Mouse (Mus musculus) limb, embryonic 10.5 days (tissue): ENCODE measurements around the gene BC051019. TPM values are rescaled to one million over a fixed set of nuclear protein-coding genes. Genes with fewer than 3 reads are reported as not detected.
A peak's percentile ranks its signal among the peaks of the same experiment; 100 is the strongest.

Experiments used
- DNase-seq: peaks from one replicate; pipeline ENCODE4 v3.0.0-alpha.2; 2017; ENCODE audit warnings: low spot score
- H3K27ac ChIP-seq: fragments of 300-500 bp; sonication (generic); 2 replicates; pipeline ENCODE4 v1.5.1; 2016; ENCODE audit warnings: mild to moderate bottlenecking
- H3K27me3 ChIP-seq: fragments of 300-500 bp; sonication (generic); 2 replicates; pipeline ENCODE4 v1.6.1; 2016; ENCODE audit warnings: low read depth, mild to moderate bottlenecking; ENCODE audit not compliant: poor library complexity, severe bottlenecking
- H3K36me3 ChIP-seq: fragments of 300-500 bp; sonication (generic); 2 replicates; pipeline ENCODE4 v1.6.1; 2016; ENCODE audit warnings: mild to moderate bottlenecking, moderate library complexity
- H3K4me1 ChIP-seq: fragments of 300-500 bp; sonication (generic); 2 replicates; pipeline ENCODE4 v1.6.1; 2016
- H3K4me3 ChIP-seq: fragments of 300-500 bp; sonication (generic); 2 replicates; pipeline ENCODE4 v1.5.1; 2016; ENCODE audit warnings: mild to moderate bottlenecking, moderate library complexity
- H3K9me3 ChIP-seq: fragments of 300-500 bp; sonication (generic); replicated peaks from 2 replicates; pipeline ENCODE4 v1.6.1; 2016; ENCODE audit warnings: mild to moderate bottlenecking
- WGBS: fragments of 180-500 bp; shearing (Covaris S2); methylation state at CpG from one replicate; pipeline ENCODE4 v1.1.7; 2016; 5-methylcytosine and 5-hydroxymethylcytosine counted together
- polyA plus RNA-seq: library from polyadenylated mRNA; unstranded; fragments of >200 nt; fragmentation: Nextera tagmentation; extraction: Ambion mirVana; gene quantifications from 2 replicates; pipeline ENCODE4 v1.2.1, GENCODE M21; 2016

The BC051019 gene
- polyA plus RNA-seq, 1 experiment from 2014 or later: not detected

DNA sequence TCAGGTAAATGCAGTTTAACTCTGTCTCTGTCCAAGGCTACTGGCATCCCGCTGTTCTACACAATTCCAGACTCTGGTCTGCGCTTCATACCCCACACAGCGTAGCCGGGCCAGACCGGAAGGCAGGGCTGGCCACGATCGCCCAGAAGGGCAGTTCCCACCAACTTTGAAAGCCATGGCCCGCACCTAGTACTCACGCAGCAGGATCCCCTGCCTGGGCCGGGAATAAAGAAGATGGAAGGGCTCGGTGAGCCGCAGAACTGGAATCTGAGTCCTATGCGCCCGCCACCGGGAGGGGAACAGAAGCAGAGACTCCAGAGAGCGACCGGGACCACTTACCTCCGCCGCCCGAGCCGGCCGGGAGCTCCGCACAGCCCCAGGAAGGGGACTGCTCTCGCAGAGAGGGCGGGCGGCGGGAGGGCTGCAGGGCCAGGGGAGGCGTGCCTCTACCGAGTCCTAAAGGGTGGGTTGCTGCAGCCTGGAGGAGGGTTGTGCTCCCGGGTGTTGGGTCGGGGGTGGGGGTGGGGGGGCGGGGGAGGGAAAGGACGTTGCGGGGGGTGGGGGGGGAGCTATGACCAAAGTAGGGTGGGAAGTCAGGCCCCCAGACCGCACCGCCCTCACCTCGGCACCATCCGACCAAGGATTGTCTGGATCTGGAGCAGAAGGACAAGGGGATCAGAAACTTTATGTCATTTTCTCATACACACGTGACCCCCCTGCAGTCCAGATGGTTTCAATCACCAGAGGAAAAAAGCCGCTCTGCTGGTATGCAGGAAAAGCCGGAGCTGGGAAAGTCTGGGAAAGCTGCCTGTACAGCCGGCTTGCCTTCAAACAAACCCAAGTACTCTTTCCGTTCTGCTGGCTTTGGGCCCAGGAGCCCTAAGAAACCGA, 51.8 kb downstream of the BC051019 start:
- Histone ChIP-seq H3K27ac (peak overlapping the region; percentile 97), H3K4me1 (peaks cover 40% of the 10 kb centered on the region), H3K4me3 (peak overlapping the region; percentile 73), H3K9me3 (no peaks in the 10 kb centered on the region), H3K27me3 (no peaks in the 10 kb centered on the region), H3K36me3 (peaks cover 4% of the 10 kb centered on the region; the same call in 1 of the 2 replicates)
- DNase-seq: peak; percentile 88
- WGBS: under 1% methylated on average over 44 of the region's 44 CpGs

DNA sequence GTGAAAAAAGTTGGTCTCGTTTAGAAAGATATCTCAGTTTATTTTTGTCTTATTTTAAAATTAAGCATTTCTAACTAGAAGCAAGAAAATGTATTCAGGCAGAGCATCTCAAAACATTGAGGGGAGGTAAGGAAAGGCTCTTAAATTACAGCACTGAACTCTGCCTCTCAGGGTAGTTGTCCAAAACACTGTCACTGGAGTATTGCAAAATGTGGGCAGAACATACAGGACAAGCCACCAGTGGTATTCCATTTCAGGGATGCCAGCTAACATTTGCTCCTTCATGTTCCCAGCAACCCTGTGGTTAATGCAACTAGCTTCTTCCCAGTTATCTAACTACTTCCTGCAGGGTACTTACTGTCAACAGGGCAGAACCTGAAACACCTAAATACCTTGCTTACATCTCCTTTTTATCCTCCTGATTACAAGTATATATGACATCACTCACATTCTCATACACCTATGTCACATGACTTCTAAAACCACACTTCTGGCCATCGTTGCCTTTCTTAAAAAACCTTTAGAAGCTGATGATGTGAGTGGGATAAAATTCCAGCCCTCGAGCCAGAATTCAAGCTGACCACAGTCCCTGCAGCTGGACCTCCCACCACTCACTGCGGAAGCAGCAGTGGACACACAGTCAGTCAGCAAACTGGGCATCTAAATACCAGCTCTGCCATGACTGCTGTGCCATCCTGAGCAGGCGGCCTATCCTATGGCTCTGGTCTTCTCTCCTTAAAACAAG, 54.1 kb downstream of the BC051019 start:
- H3K4me3 ChIP-seq: peak overlapping the region; percentile 73
- peaks cover 40% of the 10 kb centered on the region for H3K4me1 ChIP-seq
- WGBS: 85% methylated on average over 5 of the region's 5 CpGs

DNA sequence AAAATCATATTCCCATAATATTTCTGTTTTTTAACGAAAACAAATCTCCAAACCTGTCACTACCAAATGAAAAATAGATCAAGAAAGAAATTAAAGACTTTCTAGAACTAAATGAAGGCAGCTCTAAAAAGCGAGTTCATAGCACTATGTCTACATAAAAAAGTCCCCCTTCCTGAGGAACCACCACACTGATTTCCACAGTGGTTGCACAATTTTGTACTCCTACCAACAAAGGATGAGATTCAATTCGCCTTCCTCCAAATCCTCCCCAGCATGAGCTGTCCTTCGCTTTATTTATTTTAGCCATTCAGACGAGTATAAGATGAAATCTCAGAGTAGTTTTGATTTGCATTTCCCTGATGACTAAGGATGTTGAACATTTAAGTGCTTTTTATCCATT, 57.0 kb downstream of the BC051019 start:
- Histone ChIP-seq H3K4me3 (no peak overlapping the region), H3K27ac (no peak overlapping the region), H3K4me1 (peaks cover 25% of the 10 kb centered on the region), H3K36me3 (peaks cover 4% of the 10 kb centered on the region; the same call in 1 of the 2 replicates), H3K9me3 (no peaks in the 10 kb centered on the region), H3K27me3 (no peaks in the 10 kb centered on the region)
- DNase-seq: no peak
- 90% methylated on average over 5 of the region's 5 CpGs for WGBS

More for the DNA sequence above, 54.1 kb downstream of the BC051019 start:
- no peak for DNase-seq
- Histone ChIP-seq H3K27me3 (no peaks in the 10 kb centered on the region), H3K27ac (no peak overlapping the region; the same call in 1 of the 2 replicates), H3K9me3 (no peaks in the 10 kb centered on the region), H3K36me3 (peaks cover 4% of the 10 kb centered on the region; the same call in 1 of the 2 replicates)

DNA sequence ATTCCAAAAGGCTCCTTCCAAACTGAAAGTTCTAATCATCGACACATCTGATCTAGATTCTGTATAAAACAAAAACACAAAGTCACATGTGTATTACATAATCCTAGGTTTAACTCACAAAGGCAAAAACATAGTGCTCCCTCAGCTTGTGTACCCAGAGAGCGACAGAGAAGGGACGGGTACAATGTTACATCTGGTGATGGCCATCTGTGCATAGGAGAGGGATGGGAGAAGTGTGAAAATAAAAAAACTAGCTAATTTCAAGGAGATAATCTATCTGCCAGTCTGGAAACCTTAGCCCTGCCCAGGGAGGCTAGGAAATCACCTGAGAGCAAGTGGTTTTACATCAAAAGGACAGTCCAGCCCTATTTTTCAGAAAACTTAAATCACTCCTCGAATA, 61.0 kb downstream of the BC051019 start:
- peaks cover 8% of the 10 kb centered on the region for H3K4me1 ChIP-seq
- H3K4me3 ChIP-seq: no peak overlapping the region
- DNase-seq: no peak
- WGBS: 93% methylated on average over 4 of the region's 4 CpGs
- H3K27ac ChIP-seq: no peak overlapping the region
- no peaks in the 10 kb centered on the region for H3K27me3 ChIP-seq
- no peaks in the 10 kb centered on the region for H3K9me3 ChIP-seq
- no peaks in the 10 kb centered on the region for H3K36me3 ChIP-seq

Other genes starting within 250 kb of the BC051019 start
- 0.03 and 0.05 TPM in 2 replicates for gene Trim66, start 215.7 kb downstream of the BC051019 start, polyA plus RNA-seq
- gene Rpl27a, start 204.7 kb downstream of the BC051019 start, polyA plus RNA-seq: 130 and 159 TPM in 2 replicates
- 41.4 and 53.5 TPM in 2 replicates for gene St5, start 20.2 kb downstream of the BC051019 start, polyA plus RNA-seq
- gene Akip1, start 20.2 kb downstream of the BC051019 start, polyA plus RNA-seq: 26.8 and 27.5 TPM in 2 replicates
- 0.35 TPM in 1 of 2 replicates, not detected in the other for gene Ascl3, start 7.9 kb upstream of the BC051019 start, polyA plus RNA-seq
- gene Tmem9b, start 29.0 kb upstream of the BC051019 start, polyA plus RNA-seq: 17.3 and 18.0 TPM in 2 replicates
- 0.08 and 0.11 TPM in 2 replicates for gene Nrip3, start 58.2 kb upstream of the BC051019 start, polyA plus RNA-seq
- gene Scube2, start 141.8 kb upstream of the BC051019 start, polyA plus RNA-seq: 0.21 and 0.25 TPM in 2 replicates
- gene Dennd5a, start 236.6 kb upstream of the BC051019 start, polyA plus RNA-seq: 27.6 and 30.0 TPM in 2 replicates